Mouse (Mus musculus) CH12.LX (cell line): ENCODE results near the gene Smchd1.

ENCODE experiments used
- CHD1 ChIP-seq: IDR thresholded peaks from 2 replicates; pipeline ENCODE4 v1.6.1; 2012; ENCODE audit warnings: low read depth, low read length, improper control_type of control experiment, inconsistent platforms
- CTCF ChIP-seq, 2 experiments: IDR thresholded peaks in 1 of 2; conservative IDR thresholded peaks in 1 of 2; 2 replicates each; pipeline ENCODE4 v1.5.1; 2011 to 2012; ENCODE audit warnings: low read depth in 2 of 2, low read length in 2 of 2, improper control_type of control experiment in 1 of 2, inconsistent platforms in 1 of 2, mild to moderate bottlenecking in 1 of 2, moderate library complexity in 1 of 2
- JUND ChIP-seq: conservative IDR thresholded peaks from 2 replicates; pipeline ENCODE4 v1.6.1; 2011; ENCODE audit warnings: low read depth, low read length, improper control_type of control experiment
- KAT2A ChIP-seq: IDR thresholded peaks from 2 replicates; pipeline ENCODE4 v1.6.1; 2012; ENCODE audit warnings: low read length, improper control_type of control experiment, inconsistent platforms; ENCODE audit not compliant: insufficient replicate concordance
- MAFK ChIP-seq: IDR thresholded peaks from 2 replicates; pipeline ENCODE4 v1.6.1; 2011; ENCODE audit warnings: low read length, improper control_type of control experiment; ENCODE audit not compliant: insufficient replicate concordance
- NRF1 ChIP-seq: IDR thresholded peaks from 2 replicates; pipeline ENCODE4 v1.6.1; 2014; ENCODE audit warnings: low read depth, mild to moderate bottlenecking, inconsistent platforms, low read length, improper control_type of control experiment, moderate library complexity
- POLR2A ChIP-seq: IDR thresholded peaks from 2 replicates; pipeline ENCODE4 v1.6.1; 2011; ENCODE audit warnings: low read depth, mild to moderate bottlenecking, improper control_type of control experiment, low read length
- RAD21 ChIP-seq: IDR thresholded peaks from 2 replicates; pipeline ENCODE4 v1.6.1; 2011; ENCODE audit warnings: low read depth, mild to moderate bottlenecking, low read length, improper control_type of control experiment, moderate library complexity
- RCOR1 ChIP-seq: conservative IDR thresholded peaks from 2 replicates; pipeline ENCODE4 v1.6.1; 2012; ENCODE audit warnings: low read depth, mild to moderate bottlenecking, inconsistent platforms, low read length, improper control_type of control experiment
- ZMIZ1 ChIP-seq: IDR thresholded peaks from 2 replicates; pipeline ENCODE4 v1.6.1; 2012; ENCODE audit warnings: low read depth, mild to moderate bottlenecking, inconsistent platforms, low read length, improper control_type of control experiment

DNA sequence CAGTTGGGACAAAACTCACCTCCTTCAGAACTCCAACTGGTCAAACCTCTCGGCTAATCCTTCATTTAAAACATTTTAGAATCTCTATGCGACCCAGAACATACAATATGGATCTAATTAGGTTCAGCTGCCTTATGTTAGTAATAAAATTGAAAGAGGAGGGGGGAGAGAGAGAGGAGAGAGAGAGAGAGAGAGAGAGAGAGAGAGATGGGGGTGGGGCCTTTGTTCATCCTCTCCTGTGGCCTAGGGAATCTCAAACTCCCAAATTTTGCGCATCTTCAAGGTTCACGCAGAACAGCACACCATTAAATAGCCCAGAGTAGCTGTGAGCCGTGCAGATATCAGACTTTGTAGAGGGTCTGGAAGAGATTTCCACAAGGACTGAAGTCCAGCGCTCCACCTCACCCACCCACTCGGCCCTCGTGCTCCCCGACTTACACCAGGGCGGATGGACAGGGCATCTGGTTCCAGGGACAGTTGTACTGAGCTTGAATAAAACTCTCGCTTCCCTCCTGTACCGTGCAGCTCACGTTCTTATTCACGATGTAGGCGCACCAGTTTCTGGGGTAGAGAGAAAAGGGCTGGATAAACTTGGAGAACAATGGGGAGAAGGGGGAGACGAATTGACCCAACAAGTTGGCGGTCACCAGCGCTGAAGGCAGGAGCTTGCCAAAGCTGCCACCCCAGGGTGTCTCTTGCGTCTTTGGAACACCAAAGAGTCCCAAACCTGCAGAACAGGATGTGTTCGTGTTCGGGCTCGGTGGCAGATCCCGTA is 165.2 kb downstream of the Smchd1 start:
- TF ChIP-seq MAFK, result no peak
- TF ChIP-seq CTCF (conservative IDR thresholded peaks at IDR 0.05 in 1 of 2, IDR thresholded peaks at IDR 0.05 in 1 of 2; ENCODE audit: low read depth in 2 of 2, low read length in 2 of 2), result no peak
- TF ChIP-seq RCOR1, result no peak
- no peak for TF ChIP-seq JUND
- no peak for TF ChIP-seq RAD21
- no peak for TF ChIP-seq CHD1
- TF ChIP-seq ZMIZ1, result no peak
- TF ChIP-seq KAT2A, result no peak
- TF ChIP-seq NRF1, result no peak
- no peak for TF ChIP-seq POLR2A
